Mouse (Mus musculus): Measurements from ENCODE around the gene Fmo3. TPM values are rescaled to one million over a fixed set of nuclear protein-coding genes. Genes with fewer than 3 reads are reported as not detected.

Gene Fmo3
- polyA plus RNA-seq, 1 experiment from 2014 or later = 0.06 TPM

- Histone ChIP-seq H3K36me3 (ENCODE audit: control insufficient read depth, insufficient read depth, low read length) (no peaks in the 10 kb centered on the region), H3K9me3 (ENCODE audit: control insufficient read depth, low read length) (no peaks in the 10 kb centered on the region), H3K27ac (replicated peaks) (no peak overlapping the region), H3K4me1 (replicated peaks; ENCODE audit: control insufficient read depth, insufficient read depth) (no peaks in the 10 kb centered on the region), H3K27me3 (ENCODE audit: control insufficient read depth, insufficient read depth, low read length) (no peaks in the 10 kb centered on the region), H3K9ac (ENCODE audit: low read length) (no peak overlapping the region), H3K4me2 (replicated peaks; ENCODE audit: low read depth) (no peak overlapping the region), H3K4me3 (ENCODE audit: low read depth, low read length) (no peak overlapping the region)
- 38% methylated on average over 1 of the region's 1 CpGs for WGBS
- no peak for DNase-seq (ENCODE audit: low spot score)
- no peak for ATAC-seq (ENCODE audit: low FRiP score, low TSS enrichment)
- TF ChIP-seq CTCF (IDR thresholded peaks at IDR 0.05; ENCODE audit: low read depth) = no peak
- TF ChIP-seq EP300 (optimal IDR thresholded peaks at IDR 0.05) = peak; percentile 51
Observed at GRCm38 (mm10) chr1:162986777-162987176, 2.4 kb upstream of the Fmo3 start.

GRCm38 (mm10) chr1:162986121-162986748 lies 1.9 kb upstream of the Fmo3 start:
- ATAC-seq (ENCODE audit: low FRiP score, low TSS enrichment) = no peak

GRCm38 (mm10) chr1:162963556-162963955 lies 20.8 kb downstream of the Fmo3 start:
- 62% methylated on average over 2 of the region's 2 CpGs for WGBS
- no peaks in the 10 kb centered on the region for H3K4me1 ChIP-seq (replicated peaks; ENCODE audit: control insufficient read depth, insufficient read depth)

More at GRCm38 (mm10) chr1:162986121-162986748, 1.9 kb upstream of the Fmo3 start:
- H3K36me3 ChIP-seq (ENCODE audit: control insufficient read depth, insufficient read depth, low read length) = no peaks in the 10 kb centered on the region
- no peak overlapping the region for H3K4me2 ChIP-seq (replicated peaks; ENCODE audit: low read depth)
- no peak for TF ChIP-seq CTCF (IDR thresholded peaks at IDR 0.05; ENCODE audit: low read depth)
- TF ChIP-seq EP300 (optimal IDR thresholded peaks at IDR 0.05) = no peak
- no peak for DNase-seq (ENCODE audit: low spot score)
- no peak overlapping the region for H3K9ac ChIP-seq (ENCODE audit: low read length)
- no peak overlapping the region for H3K27ac ChIP-seq (replicated peaks)
- H3K9me3 ChIP-seq (ENCODE audit: control insufficient read depth, low read length) = no peaks in the 10 kb centered on the region
- WGBS = 78% methylated on average over 2 of the region's 2 CpGs
- no peaks in the 10 kb centered on the region for H3K27me3 ChIP-seq (ENCODE audit: control insufficient read depth, insufficient read depth, low read length)
- no peaks in the 10 kb centered on the region for H3K4me1 ChIP-seq (replicated peaks; ENCODE audit: control insufficient read depth, insufficient read depth)
- H3K4me3 ChIP-seq (ENCODE audit: low read depth, low read length) = no peak overlapping the region

GRCm38 (mm10) chr1:162957422-162957821 lies 26.9 kb downstream of the Fmo3 start:
- 79% methylated on average over 1 of the region's 1 CpGs for WGBS
- no peak for DNase-seq (ENCODE audit: low spot score)

More at GRCm38 (mm10) chr1:162963556-162963955, 20.8 kb downstream of the Fmo3 start:
- H3K4me2 ChIP-seq (replicated peaks; ENCODE audit: low read depth) = no peak overlapping the region
- no peak overlapping the region for H3K4me3 ChIP-seq (ENCODE audit: low read depth, low read length)
- H3K9ac ChIP-seq (ENCODE audit: low read length) = no peak overlapping the region
- H3K9me3 ChIP-seq (ENCODE audit: control insufficient read depth, low read length) = no peaks in the 10 kb centered on the region
- TF ChIP-seq EP300 (optimal IDR thresholded peaks at IDR 0.05) (no peak), CTCF (IDR thresholded peaks at IDR 0.05; ENCODE audit: low read depth) (no peak)
- DNase-seq (ENCODE audit: low spot score) (no peak), ATAC-seq (ENCODE audit: low FRiP score, low TSS enrichment) (no peak)
- no peak overlapping the region for H3K27ac ChIP-seq (replicated peaks)
- H3K27me3 ChIP-seq (ENCODE audit: control insufficient read depth, insufficient read depth, low read length) = no peaks in the 10 kb centered on the region
- H3K36me3 ChIP-seq (ENCODE audit: control insufficient read depth, insufficient read depth, low read length) = no peaks in the 10 kb centered on the region

GRCm38 (mm10) chr1:162953079-162953478 lies 31.2 kb downstream of the Fmo3 start:
- no peaks in the 10 kb centered on the region for H3K4me1 ChIP-seq (replicated peaks; ENCODE audit: control insufficient read depth, insufficient read depth)
- H3K27me3 ChIP-seq (ENCODE audit: control insufficient read depth, insufficient read depth, low read length) = no peaks in the 10 kb centered on the region
- H3K4me3 ChIP-seq (ENCODE audit: low read depth, low read length) = no peak overlapping the region
- no peaks in the 10 kb centered on the region for H3K9me3 ChIP-seq (ENCODE audit: control insufficient read depth, low read length)
- ATAC-seq (ENCODE audit: low FRiP score, low TSS enrichment) (no peak), DNase-seq (ENCODE audit: low spot score) (no peak)
- no peak overlapping the region for H3K4me2 ChIP-seq (replicated peaks; ENCODE audit: low read depth)
- no peak overlapping the region for H3K9ac ChIP-seq (ENCODE audit: low read length)
- no peak overlapping the region for H3K27ac ChIP-seq (replicated peaks)
- 45% methylated on average over 2 of the region's 2 CpGs for WGBS
- no peaks in the 10 kb centered on the region for H3K36me3 ChIP-seq (ENCODE audit: control insufficient read depth, insufficient read depth, low read length)
- TF ChIP-seq CTCF (IDR thresholded peaks at IDR 0.05; ENCODE audit: low read depth) = no peak
- no peak for TF ChIP-seq EP300 (optimal IDR thresholded peaks at IDR 0.05)

More at GRCm38 (mm10) chr1:162957422-162957821, 26.9 kb downstream of the Fmo3 start:
- no peak overlapping the region for H3K27ac ChIP-seq (replicated peaks)
- no peak for ATAC-seq (ENCODE audit: low FRiP score, low TSS enrichment)
- no peaks in the 10 kb centered on the region for H3K4me1 ChIP-seq (replicated peaks; ENCODE audit: control insufficient read depth, insufficient read depth)
- no peak overlapping the region for H3K4me2 ChIP-seq (replicated peaks; ENCODE audit: low read depth)
- H3K27me3 ChIP-seq (ENCODE audit: control insufficient read depth, insufficient read depth, low read length) = no peaks in the 10 kb centered on the region
- H3K9me3 ChIP-seq (ENCODE audit: control insufficient read depth, low read length) = no peaks in the 10 kb centered on the region
- H3K4me3 ChIP-seq (ENCODE audit: low read depth, low read length) = no peak overlapping the region
- TF ChIP-seq CTCF (IDR thresholded peaks at IDR 0.05; ENCODE audit: low read depth) (no peak), EP300 (optimal IDR thresholded peaks at IDR 0.05) (no peak)
- no peaks in the 10 kb centered on the region for H3K36me3 ChIP-seq (ENCODE audit: control insufficient read depth, insufficient read depth, low read length)
- no peak overlapping the region for H3K9ac ChIP-seq (ENCODE audit: low read length)

- Histone ChIP-seq H3K9me3 (ENCODE audit: control insufficient read depth, low read length) (no peaks in the 10 kb centered on the region), H3K27ac (replicated peaks) (no peak overlapping the region), H3K4me3 (ENCODE audit: low read depth, low read length) (no peak overlapping the region), H3K9ac (ENCODE audit: low read length) (no peak overlapping the region), H3K36me3 (ENCODE audit: control insufficient read depth, insufficient read depth, low read length) (no peaks in the 10 kb centered on the region), H3K4me2 (replicated peaks; ENCODE audit: low read depth) (no peak overlapping the region), H3K27me3 (ENCODE audit: control insufficient read depth, insufficient read depth, low read length) (no peaks in the 10 kb centered on the region), H3K4me1 (replicated peaks; ENCODE audit: control insufficient read depth, insufficient read depth) (no peaks in the 10 kb centered on the region)
- 84% methylated on average over 1 of the region's 1 CpGs for WGBS
- DNase-seq (ENCODE audit: low spot score) (no peak), ATAC-seq (ENCODE audit: low FRiP score, low TSS enrichment) (no peak)
- no peak for TF ChIP-seq EP300 (optimal IDR thresholded peaks at IDR 0.05)
- no peak for TF ChIP-seq CTCF (IDR thresholded peaks at IDR 0.05; ENCODE audit: low read depth)
Observed at GRCm38 (mm10) chr1:162949763-162950162, 34.6 kb downstream of the Fmo3 start.

Measured in stomach, postnatal 0 days (tissue).